Mouse (Mus musculus) CH12.LX (cell line): ENCODE data around the gene Rab20. TPM values are rescaled to one million over a fixed set of nuclear protein-coding genes. Genes with fewer than 3 reads are reported as not detected.

Experiments used
- DNase-seq: peaks from one replicate; pipeline ENCODE4 v3.0.0-alpha.2; 2013; ENCODE audit errors: extremely low read depth
- H3K27ac ChIP-seq: 2 replicates; pipeline ENCODE4 v1.5.1; 2012; ENCODE audit warnings: low read depth, mild to moderate bottlenecking, control low read depth, moderate library complexity; ENCODE audit not compliant: insufficient read depth
- H3K27me3 ChIP-seq: replicated peaks from 2 replicates; pipeline ENCODE3; 2012; ENCODE audit warnings: inconsistent platforms
- H3K36me3 ChIP-seq, 2 experiments: replicated peaks in 1 of 2; 2 replicates each; pipeline versions ENCODE3 to v1.6.1; 2012; ENCODE audit warnings: inconsistent platforms in 1 of 2, low read length in 1 of 2, mild to moderate bottlenecking in 1 of 2, mixed read lengths in 1 of 2, moderate library complexity in 1 of 2; ENCODE audit not compliant: control insufficient read depth in 1 of 2, insufficient read depth in 1 of 2
- H3K4me1 ChIP-seq, 2 experiments: 2 replicates each; pipeline ENCODE4 v1.6.1; 2012; ENCODE audit warnings: inconsistent platforms in 1 of 2, moderate library complexity in 1 of 2; ENCODE audit not compliant: insufficient read depth in 2 of 2, control insufficient read depth in 1 of 2
- H3K4me2 ChIP-seq: 2 replicates; pipeline ENCODE4 v1.6.1; 2012; ENCODE audit warnings: low read depth, mild to moderate bottlenecking, control low read depth; ENCODE audit not compliant: poor library complexity, insufficient read depth, severe bottlenecking
- H3K4me3 ChIP-seq, 3 experiments: fragments of 150-350 bp in 1 of 3; sonication (generic) in 1 of 3; replicated peaks in 1 of 3; 2 replicates each; pipeline versions ENCODE3 to v1.5.1; 2011 to 2012; ENCODE audit warnings: low read depth in 2 of 3, low read length in 2 of 3, mild to moderate bottlenecking in 2 of 3, moderate library complexity in 2 of 3, control low read depth in 1 of 3, improper control_type of control experiment in 1 of 3, inconsistent platforms in 1 of 3, mixed read lengths in 1 of 3; ENCODE audit not compliant: poor library complexity in 1 of 3
- H3K79me2 ChIP-seq: replicated peaks from 2 replicates; pipeline ENCODE4 v1.6.1; 2012; ENCODE audit warnings: mild to moderate bottlenecking, moderate library complexity; ENCODE audit not compliant: control insufficient read depth, poor library complexity, insufficient read depth, severe bottlenecking; ENCODE audit errors: extremely low read depth
- H3K9ac ChIP-seq: 2 replicates; pipeline ENCODE4 v1.6.1; 2012; ENCODE audit warnings: low read depth, mild to moderate bottlenecking, control low read depth, moderate library complexity; ENCODE audit not compliant: insufficient read depth
- H3K9me3 ChIP-seq: replicated peaks from 2 replicates; pipeline ENCODE3; 2012; ENCODE audit warnings: low read length, inconsistent platforms, mixed read lengths
- CHD2 ChIP-seq: IDR thresholded peaks from 2 replicates; pipeline ENCODE4 v1.6.1; 2011; ENCODE audit warnings: low read length, improper control_type of control experiment
- CTCF ChIP-seq, 2 experiments: IDR thresholded peaks in 1 of 2; conservative IDR thresholded peaks in 1 of 2; 2 replicates each; pipeline ENCODE4 v1.5.1; 2011 to 2012; ENCODE audit warnings: low read depth in 2 of 2, low read length in 2 of 2, improper control_type of control experiment in 1 of 2, inconsistent platforms in 1 of 2, mild to moderate bottlenecking in 1 of 2, moderate library complexity in 1 of 2
- EP300 ChIP-seq: IDR thresholded peaks from 2 replicates; pipeline ENCODE4 v1.6.1; 2011; ENCODE audit warnings: low read length, improper control_type of control experiment
- ETS1 ChIP-seq: conservative IDR thresholded peaks from 2 replicates; pipeline ENCODE4 v1.6.1; 2012; ENCODE audit warnings: low read depth, mild to moderate bottlenecking, inconsistent platforms, low read length, improper control_type of control experiment, moderate library complexity
- HCFC1 ChIP-seq: IDR thresholded peaks from 2 replicates; pipeline ENCODE4 v1.6.1; 2012; ENCODE audit warnings: low read depth, mild to moderate bottlenecking, inconsistent platforms, low read length, improper control_type of control experiment
- IRF4 ChIP-seq: IDR thresholded peaks from 2 replicates; pipeline ENCODE4 v1.6.1; 2014; ENCODE audit warnings: low read depth, mild to moderate bottlenecking, inconsistent platforms, low read length, improper control_type of control experiment
- JUND ChIP-seq: conservative IDR thresholded peaks from 2 replicates; pipeline ENCODE4 v1.6.1; 2011; ENCODE audit warnings: low read depth, low read length, improper control_type of control experiment
- KAT2A ChIP-seq: IDR thresholded peaks from 2 replicates; pipeline ENCODE4 v1.6.1; 2012; ENCODE audit warnings: low read length, improper control_type of control experiment, inconsistent platforms; ENCODE audit not compliant: insufficient replicate concordance
- MAFK ChIP-seq: IDR thresholded peaks from 2 replicates; pipeline ENCODE4 v1.6.1; 2011; ENCODE audit warnings: low read length, improper control_type of control experiment; ENCODE audit not compliant: insufficient replicate concordance
- MAX ChIP-seq: IDR thresholded peaks from 2 replicates; pipeline ENCODE4 v1.6.1; 2011; ENCODE audit warnings: low read length, improper control_type of control experiment
- MEF2A ChIP-seq: IDR thresholded peaks from 2 replicates; pipeline ENCODE4 v1.6.1; 2014; ENCODE audit warnings: low read depth, mild to moderate bottlenecking, inconsistent platforms, low read length, improper control_type of control experiment, borderline replicate concordance
- MYC ChIP-seq: IDR thresholded peaks from 2 replicates; pipeline ENCODE4 v1.6.1; 2011; ENCODE audit warnings: low read depth, mild to moderate bottlenecking, improper control_type of control experiment, low read length
- NELFE ChIP-seq: IDR thresholded peaks from 2 replicates; pipeline ENCODE4 v1.6.1; 2011; ENCODE audit warnings: low read depth, low read length, improper control_type of control experiment
- NRF1 ChIP-seq: IDR thresholded peaks from 2 replicates; pipeline ENCODE4 v1.6.1; 2014; ENCODE audit warnings: low read depth, mild to moderate bottlenecking, inconsistent platforms, low read length, improper control_type of control experiment, moderate library complexity
- PAX5 ChIP-seq: IDR thresholded peaks from 2 replicates; pipeline ENCODE4 v1.6.1; 2012; ENCODE audit warnings: low read length, inconsistent platforms, mixed read lengths
- RAD21 ChIP-seq: IDR thresholded peaks from 2 replicates; pipeline ENCODE4 v1.6.1; 2011; ENCODE audit warnings: low read depth, mild to moderate bottlenecking, low read length, improper control_type of control experiment, moderate library complexity
- SIN3A ChIP-seq: IDR thresholded peaks from 2 replicates; pipeline ENCODE4 v1.6.1; 2012; ENCODE audit warnings: low read length, improper control_type of control experiment, inconsistent platforms
- SMC3 ChIP-seq: IDR thresholded peaks from 2 replicates; pipeline ENCODE4 v1.6.1; 2011; ENCODE audit warnings: low read depth, low read length, improper control_type of control experiment
- TBP ChIP-seq: conservative IDR thresholded peaks from 2 replicates; pipeline ENCODE4 v1.6.1; 2011; ENCODE audit warnings: low read depth, low read length, improper control_type of control experiment
- TCF12 ChIP-seq: IDR thresholded peaks from 2 replicates; pipeline ENCODE4 v1.6.1; 2014; ENCODE audit warnings: low read depth, mild to moderate bottlenecking, inconsistent platforms, low read length, improper control_type of control experiment
- USF1 ChIP-seq: IDR thresholded peaks from 2 replicates; pipeline ENCODE4 v1.6.1; 2014; ENCODE audit warnings: low read depth, mild to moderate bottlenecking, inconsistent platforms, low read length, improper control_type of control experiment
- USF2 ChIP-seq: conservative IDR thresholded peaks from 2 replicates; pipeline ENCODE4 v1.6.1; 2011; ENCODE audit warnings: low read depth, low read length, improper control_type of control experiment
- ZC3H11A ChIP-seq: IDR thresholded peaks from 2 replicates; pipeline ENCODE4 v1.6.1; 2012; ENCODE audit warnings: low read depth, mild to moderate bottlenecking, inconsistent platforms, low read length, improper control_type of control experiment
- ZKSCAN1 ChIP-seq: IDR thresholded peaks from 2 replicates; pipeline ENCODE4 v1.6.1; 2012; ENCODE audit warnings: low read depth, inconsistent platforms, low read length, improper control_type of control experiment, borderline replicate concordance
- ZMIZ1 ChIP-seq: IDR thresholded peaks from 2 replicates; pipeline ENCODE4 v1.6.1; 2012; ENCODE audit warnings: low read depth, mild to moderate bottlenecking, inconsistent platforms, low read length, improper control_type of control experiment
- ZNF384 ChIP-seq: IDR thresholded peaks from 2 replicates; pipeline ENCODE4 v1.6.1; 2012; ENCODE audit warnings: low read depth, low read length, improper control_type of control experiment, inconsistent platforms
- dilution Hi-C: fragments of 300-500 bp; cut with MboI; formaldehyde crosslinking; loops from 2 replicates; pipeline ENCODE4 v1.14.3; 2020; ENCODE audit warnings: low sequenced_read_pairs; ENCODE audit not compliant: extremely low pct_unique_long_range_greater_than_20kb, extremely low pct_ligation_motif_present
- in situ Hi-C: fragments of 300-500 bp; cut with MboI; formaldehyde crosslinking; loops from 3 replicates; pipeline ENCODE4 v1.14.3; 2019; ENCODE audit warnings: low sequenced_read_pairs, low pct_ligation_motif_present, low pct_unique_long_range_greater_than_20kb, mixed read lengths
- polyA plus RNA-seq: library from polyadenylated mRNA; unstranded; fragments of >175 nt; gene quantifications from 2 replicates; pipeline ENCODE4 v1.2.1, GENCODE M21; 2012; ENCODE audit warnings: low read depth; ENCODE audit not compliant: insufficient read length
- total RNA-seq, 2 experiments: library from RNA; depleted of rRNA; stranded (reverse); fragments of 300-350 nt in 1 of 2; fragments of >200 nt in 1 of 2; gene quantifications; 2 replicates each; pipeline ENCODE4 v1.2.3; 2012 to 2014

Rab20 gene
- total and polyA plus RNA-seq, 3 experiments = 12.8 to 22.8 (median 18.2) TPM

DNA sequence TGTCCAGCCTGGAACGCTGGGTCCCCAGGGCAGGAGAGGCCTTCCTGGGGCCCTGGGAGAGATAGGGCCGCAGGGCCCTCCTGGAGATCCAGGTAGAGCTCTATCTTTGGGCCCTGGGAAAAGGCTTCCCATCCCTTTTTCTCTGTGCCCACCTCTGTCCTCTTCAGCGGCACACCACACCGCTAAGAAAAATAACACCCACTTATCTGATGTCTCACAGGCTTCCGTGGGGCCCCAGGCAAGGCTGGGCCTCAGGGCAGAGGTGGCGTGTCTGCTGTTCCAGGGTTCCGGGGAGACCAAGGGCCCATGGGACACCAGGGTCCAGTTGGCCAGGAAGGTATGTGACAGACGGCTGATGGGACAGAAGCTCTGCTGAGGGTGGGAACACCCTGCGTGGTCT is 34.9 kb downstream of the Rab20 start:
- Histone ChIP-seq H3K27me3 (peaks cover 12% of the 10 kb centered on the region), H3K79me2 (no peaks in the 10 kb centered on the region), H3K36me3 (no peaks in the 10 kb centered on the region), H3K27ac (no peak overlapping the region), H3K4me2 (no peak overlapping the region), H3K4me1 (peaks cover 10 to 14% of the 10 kb centered on the region in 2 experiments), H3K4me3 (no peak overlapping the region), H3K9ac (no peak overlapping the region), H3K9me3 (no peaks in the 10 kb centered on the region)
- dilution Hi-C loops = no loop called here
- DNase-seq = no peak
- TF ChIP-seq USF1 = no peak
- TF ChIP-seq ZMIZ1 = no peak
- TF ChIP-seq MAFK = no peak
- TF ChIP-seq ZNF384 = no peak
- no peak for TF ChIP-seq ETS1
- no peak for TF ChIP-seq CTCF (conservative IDR thresholded peaks at IDR 0.05 in 1 of 2, IDR thresholded peaks at IDR 0.05 in 1 of 2; ENCODE audit: low read depth in 2 of 2, low read length in 2 of 2)
- TF ChIP-seq HCFC1 = no peak
- TF ChIP-seq NRF1 = no peak
- TF ChIP-seq TBP = no peak
- TF ChIP-seq SIN3A = no peak
- no peak for TF ChIP-seq ZC3H11A
- no peak for TF ChIP-seq MAX
- TF ChIP-seq SMC3 = no peak
- TF ChIP-seq EP300 = no peak
- TF ChIP-seq KAT2A = no peak
- TF ChIP-seq MEF2A = no peak
- no peak for TF ChIP-seq RAD21
- in situ Hi-C loops = loop anchor here (10.0 kb wide), 1 partner anchor 101 kb away; no protein-coding TSS in a partner anchor

DNA sequence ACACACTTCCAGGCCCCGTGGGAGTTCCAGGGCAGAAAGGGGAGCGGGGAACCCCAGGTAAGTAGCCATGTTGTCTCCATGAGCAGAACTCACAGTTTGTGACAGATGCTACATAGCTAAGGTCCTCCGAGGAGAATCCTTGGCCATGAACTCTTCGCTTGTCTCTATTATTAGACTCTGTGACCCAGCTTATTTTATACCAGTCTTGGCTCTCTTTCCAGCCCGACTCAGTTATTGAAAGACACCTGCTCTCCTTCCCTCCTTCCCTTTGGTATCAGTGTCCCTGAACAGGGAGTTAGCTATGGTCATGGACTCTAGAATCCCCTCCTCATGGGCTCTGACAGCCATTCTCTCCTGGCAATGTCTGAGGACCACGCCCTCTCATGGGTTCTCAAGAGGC is 37.2 kb downstream of the Rab20 start:
- no peak for TF ChIP-seq MAFK
- no peak for TF ChIP-seq MYC
- no peak for TF ChIP-seq SIN3A
- TF ChIP-seq CHD2 = no peak
- no peak for TF ChIP-seq ZMIZ1
- TF ChIP-seq JUND = no peak
- TF ChIP-seq IRF4 = no peak
- no peak for TF ChIP-seq MEF2A
- TF ChIP-seq ETS1 = no peak
- no peak for TF ChIP-seq NELFE
- no peak for TF ChIP-seq TCF12
- no peak for TF ChIP-seq USF2
- no peak for TF ChIP-seq PAX5
- TF ChIP-seq ZKSCAN1 = no peak
- no peak for TF ChIP-seq CTCF (conservative IDR thresholded peaks at IDR 0.05 in 1 of 2, IDR thresholded peaks at IDR 0.05 in 1 of 2; ENCODE audit: low read depth in 2 of 2, low read length in 2 of 2)
- no peak for TF ChIP-seq SMC3
- TF ChIP-seq ZC3H11A = no peak
- H3K27me3 ChIP-seq = peaks cover 26% of the 10 kb centered on the region
- H3K9ac ChIP-seq = no peak overlapping the region
- no peaks in the 10 kb centered on the region for H3K36me3 ChIP-seq
- dilution Hi-C loops (no loop called here), in situ Hi-C loops (loop anchor here (10.0 kb wide), 1 partner anchor 104 kb away; no protein-coding TSS in a partner anchor)
- no peaks in the 10 kb centered on the region for H3K9me3 ChIP-seq
- no peak for DNase-seq
- no peaks in the 10 kb centered on the region for H3K79me2 ChIP-seq
- H3K4me2 ChIP-seq = no peak overlapping the region
- H3K4me1 ChIP-seq = peaks cover 10 to 14% of the 10 kb centered on the region in 2 experiments
- H3K27ac ChIP-seq = no peak overlapping the region
- no peak overlapping the region for H3K4me3 ChIP-seq
